Mouse (Mus musculus) urinary bladder, adult 2 months (tissue): ENCODE measurements at regions not wholly inside any gene's neighbourhood (a gene's known extent, or its start where the extent isn't known, plus 50 kb on each side); places are given as distances from the start of the nearest gene placed in this dataset.
"Not testable (repeated sequence)": the region's sequence is repeated elsewhere in the genome, so short reads cannot be mapped to it uniquely, and the experiment has no call there.

Source experiments
- DNase-seq: peaks from one replicate; pipeline ENCODE4 v3.0.0; 2022; ENCODE audit warnings: low spot score

GRCm38 (mm10) chr13:57046130-57046529 lies 150.3 kb upstream of the Trpc7 start:
- not testable (repeated sequence) for DNase-seq

GRCm38 (mm10) chr13:57044455-57044854 lies 148.7 kb upstream of the Trpc7 start:
- DNase-seq = no peak

GRCm38 (mm10) chr13:57043316-57043974 lies 147.7 kb upstream of the Trpc7 start:
- no peak for DNase-seq

GRCm38 (mm10) chr13:57042514-57042913 lies 146.7 kb upstream of the Trpc7 start:
- DNase-seq = no peak

- DNase-seq = no peak
Observed at GRCm38 (mm10) chr13:57032871-57033270, 137.1 kb upstream of the Trpc7 start.

- no peak for DNase-seq
Observed at GRCm38 (mm10) chr13:57017553-57018341, 122.0 kb upstream of the Trpc7 start.

- DNase-seq = no peak
Observed at GRCm38 (mm10) chr13:57016465-57017272, 120.9 kb upstream of the Trpc7 start.

- DNase-seq = not testable (repeated sequence)
Observed at GRCm38 (mm10) chr13:57007236-57007635, 111.4 kb upstream of the Trpc7 start.

GRCm38 (mm10) chr13:57003565-57004132 lies 107.9 kb upstream of the Trpc7 start:
- no peak for DNase-seq

- no peak for DNase-seq
Observed at GRCm38 (mm10) chr13:56992022-56992421, 96.2 kb upstream of the Trpc7 start.

GRCm38 (mm10) chr13:56974063-56974462 lies 78.3 kb upstream of the Trpc7 start:
- no peak for DNase-seq

- DNase-seq = no peak
Observed at GRCm38 (mm10) chr13:56955358-56955757, 59.6 kb upstream of the Trpc7 start.

- DNase-seq = no peak
Observed at GRCm38 (mm10) chr13:56948086-56948485, 52.3 kb upstream of the Trpc7 start.

- DNase-seq = no peak
Observed at GRCm38 (mm10) chr13:56947266-56947665, 51.5 kb upstream of the Trpc7 start.
